Mouse (Mus musculus) brain, embryonic 14.5 days (tissue): ENCODE data around the gene Epsti1.
"Not testable (repeated sequence)": the region's sequence is repeated elsewhere in the genome, so short reads cannot be mapped to it uniquely, and the experiment has no call there.

ENCODE experiments used
- CTCF ChIP-seq: fragments of 200-500 bp; IDR thresholded peaks from 2 replicates; pipeline ENCODE4 v1.5.1; 2012; ENCODE audit warnings: inconsistent platforms, mild to moderate bottlenecking, moderate library complexity, borderline replicate concordance; ENCODE audit not compliant: insufficient read depth, insufficient read length; ENCODE audit errors: extremely low read depth
- POLR2A ChIP-seq: fragments of 200-500 bp; IDR thresholded peaks from 2 replicates; pipeline ENCODE4 v1.6.1; 2012; ENCODE audit warnings: mild to moderate bottlenecking, inconsistent platforms, borderline replicate concordance; ENCODE audit not compliant: poor library complexity, insufficient read depth, insufficient read length, severe bottlenecking; ENCODE audit errors: extremely low read depth

DNA sequence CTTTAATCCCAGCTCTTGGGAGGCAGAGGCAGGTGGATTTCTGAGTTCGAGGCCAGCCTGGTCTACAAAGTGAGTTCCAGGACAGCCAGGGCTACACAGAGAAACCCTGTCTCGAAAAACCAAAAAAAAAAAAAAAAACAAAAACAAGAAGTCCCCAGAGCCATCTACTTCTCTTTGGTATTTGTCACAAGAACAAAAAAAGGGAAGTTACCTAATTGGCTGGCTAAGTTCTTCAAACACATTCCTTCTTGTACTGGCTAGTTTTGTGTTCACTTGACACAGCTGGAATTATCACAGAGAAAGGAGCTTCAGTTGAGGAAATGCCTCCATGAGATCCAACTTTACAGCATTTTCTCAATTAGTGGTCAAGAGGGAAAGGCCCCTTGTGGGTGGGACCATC, 26.2 kb upstream of the Epsti1 start:
- TF ChIP-seq CTCF, POLR2A: not testable (repeated sequence)
